Mouse (Mus musculus): ENCODE results near the gene Immp2l.

- TF ChIP-seq GATA1 (IDR thresholded peaks at IDR 0.05; ENCODE audit: borderline replicate concordance, low read length), result no peak
- no peak for TF ChIP-seq CTCF (IDR thresholded peaks at IDR 0.05; ENCODE audit: low read depth, low read length)
These were observed 527.7 kb downstream of the Immp2l start for GRCm38 (mm10) chr12:41551578-41551977.
